Mouse (Mus musculus): ENCODE measurements at regions not wholly inside any gene's neighbourhood (a gene's known extent, or its start where the extent isn't known, plus 50 kb on each side); places are given as distances from the start of the nearest gene placed in this dataset.

DNA sequence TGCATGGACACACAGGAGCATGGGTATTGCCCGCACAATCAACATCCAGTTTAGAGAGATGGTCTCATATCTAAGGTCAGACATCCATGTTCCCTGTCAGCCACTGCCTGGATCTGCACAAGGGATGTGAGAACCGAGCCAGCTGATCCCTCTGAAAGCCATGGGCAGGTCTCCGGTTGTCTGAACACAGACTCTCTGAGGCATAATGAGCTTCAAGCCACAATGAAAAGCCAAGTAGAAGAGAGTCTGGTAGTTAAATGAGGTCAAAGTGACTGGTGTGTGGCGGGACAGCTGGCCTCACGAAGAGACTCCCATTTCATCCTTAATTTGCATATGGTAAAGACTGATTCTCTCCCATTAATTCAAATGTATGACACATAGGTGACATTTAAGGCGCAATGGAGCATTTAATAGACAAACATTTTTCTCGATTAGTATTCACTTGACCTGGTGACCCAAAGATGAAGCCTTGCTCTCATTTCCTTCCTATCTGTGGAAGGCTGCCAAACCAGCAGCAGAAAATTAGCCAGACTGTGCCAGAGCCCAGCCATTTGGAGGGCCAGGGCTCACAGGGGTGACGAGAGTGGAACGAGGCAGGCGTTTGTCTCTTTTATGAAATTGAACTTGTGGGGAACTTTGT, 132.2 kb downstream of the Rpl14 start:
- TF ChIP-seq POLR2A (IDR thresholded peaks at IDR 0.05; ENCODE audit: borderline replicate concordance, insufficient read depth, low read length) (no peak), CTCF (IDR thresholded peaks at IDR 0.05; ENCODE audit: borderline replicate concordance, insufficient read depth, low read depth, low read length) (no peak)

Data from cerebellum, adult 2 months (tissue).